Mouse (Mus musculus) stomach, postnatal 0 days (tissue): ENCODE measurements around the gene Eme2.

Experiments used
- CTCF ChIP-seq: IDR thresholded peaks from 2 replicates; pipeline ENCODE4 v1.5.1; 2016; ENCODE audit warnings: antibody characterized with exemption, low read depth, mild to moderate bottlenecking, moderate library complexity
- EP300 ChIP-seq: optimal IDR thresholded peaks from 2 replicates; pipeline ENCODE3; 2016; ENCODE audit warnings: antibody characterized with exemption

DNA sequence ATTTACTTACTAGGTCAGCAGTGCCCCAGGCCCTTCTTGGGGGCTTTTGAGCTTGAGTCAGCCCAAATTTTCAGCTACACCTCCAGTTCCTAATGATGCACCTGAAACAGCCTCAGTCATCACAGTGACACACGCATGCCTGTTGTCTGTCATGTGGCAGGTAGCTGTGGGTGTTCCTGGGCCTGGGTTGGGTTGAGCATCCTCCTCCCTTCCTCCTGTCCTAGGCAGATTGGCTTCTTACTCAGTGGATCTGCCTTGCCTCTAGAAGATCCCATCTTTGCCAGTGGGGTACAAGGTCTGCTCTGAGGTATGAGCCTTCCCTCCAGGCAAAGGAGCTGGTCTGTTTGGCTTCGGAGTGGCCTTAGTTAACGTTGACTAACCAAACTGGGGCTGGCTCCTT, 6.0 kb downstream of the Eme2 start:
- TF ChIP-seq CTCF (no peak), EP300 (no peak)
